Mouse (Mus musculus): ENCODE data around the gene Eaf2.

DNA sequence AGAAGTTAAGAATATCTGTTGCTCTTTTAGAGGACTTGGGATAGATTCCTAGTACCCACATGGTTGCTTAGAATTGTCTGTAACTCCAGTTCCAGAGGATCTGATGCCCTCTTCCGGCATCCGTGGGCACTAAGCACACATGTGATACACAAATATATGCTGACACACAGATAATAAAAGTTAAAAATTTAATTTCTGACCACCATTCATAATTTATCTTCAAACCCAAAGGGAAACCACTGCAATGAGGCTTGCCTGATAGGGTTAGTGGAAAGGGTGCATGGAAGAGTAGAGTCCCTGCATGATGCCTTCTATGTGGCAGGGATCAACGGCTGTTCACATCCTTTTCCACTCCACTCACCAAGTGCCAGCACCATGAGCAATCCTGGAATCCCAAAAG is 103.1 kb downstream of the Eaf2 start:
- TF ChIP-seq POLR2A (IDR thresholded peaks at IDR 0.05; ENCODE audit: borderline replicate concordance, insufficient read depth, low read length) (no peak), CTCF (IDR thresholded peaks at IDR 0.05; ENCODE audit: borderline replicate concordance, insufficient read depth, low read depth, low read length) (no peak)
